Mouse (Mus musculus) G1E (cell line): ENCODE measurements around the gene Gm10762.

ENCODE experiments used
- CTCF ChIP-seq: IDR thresholded peaks from 2 replicates; pipeline ENCODE4 v1.5.1; 2012; ENCODE audit warnings: low read depth, low read length, inconsistent platforms, mixed read lengths
- TAL1 ChIP-seq: conservative IDR thresholded peaks from 2 replicates; pipeline ENCODE4 v1.6.1; 2012; ENCODE audit warnings: low read depth, low read length, inconsistent platforms, mixed read lengths

DNA sequence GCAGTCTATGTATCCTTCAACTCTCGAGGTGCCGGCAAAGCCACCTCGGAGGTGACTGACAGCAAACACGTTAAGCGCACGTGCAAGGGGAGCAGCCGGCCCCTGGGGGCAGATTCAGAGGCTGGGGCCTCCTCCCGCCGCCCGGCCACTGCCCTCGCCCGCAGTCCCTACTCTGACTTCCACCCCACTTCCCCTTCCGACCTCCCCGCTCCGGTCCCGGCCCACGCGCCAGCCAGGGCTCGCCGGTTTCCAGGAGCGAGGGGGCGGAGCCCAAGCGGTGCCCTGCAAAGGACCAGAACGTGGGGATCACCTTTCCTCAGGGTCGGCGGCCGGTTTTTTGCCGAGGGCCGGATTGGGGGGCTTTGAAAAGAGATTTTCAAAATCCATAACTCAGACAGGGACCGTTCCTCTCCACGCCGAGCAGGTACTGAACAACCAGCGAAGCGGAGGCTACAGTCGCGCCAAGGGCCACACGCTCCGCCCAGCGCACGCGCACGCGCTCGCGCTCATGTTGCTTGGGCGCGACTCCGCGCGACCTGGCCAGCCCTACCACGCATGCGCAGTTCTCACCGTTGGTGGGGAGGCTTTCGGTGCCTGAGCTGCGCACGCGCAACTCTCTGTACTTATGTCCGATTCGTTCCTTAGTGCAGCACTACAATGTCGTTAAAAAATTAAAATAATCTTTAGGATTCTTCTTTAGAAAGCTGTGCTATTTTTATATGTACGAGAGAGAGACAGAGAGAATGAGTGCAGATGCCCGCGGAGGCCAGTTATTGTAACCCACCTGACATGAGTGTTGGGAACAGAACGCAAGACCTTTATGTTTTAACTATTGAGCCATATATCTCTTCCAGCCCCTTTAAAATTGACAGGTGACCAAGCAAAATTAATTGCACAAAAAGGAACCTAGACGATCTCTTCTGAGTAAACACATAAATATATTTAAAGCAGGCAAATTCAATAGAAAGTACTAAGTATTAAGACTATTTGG lies 23.7 kb downstream of the Gm10762 start, which contains the start of gene Zc3h8:
- TF ChIP-seq CTCF: no peak
- TF ChIP-seq TAL1: no peak
